Mouse (Mus musculus) left cerebral cortex, postnatal 25 days (tissue): ENCODE data around the gene Oxgr1. TPM values are rescaled to one million over a fixed set of nuclear protein-coding genes. Genes with fewer than 3 reads are reported as not detected.

ENCODE experiments used
- DNase-seq, 2 experiments: peaks; one replicate each; pipeline ENCODE4 v3.0.0; 2022; ENCODE audit warnings: low spot score in 2 of 2, mixed read lengths in 1 of 2
- intact Hi-C: fragments of 180-260 bp; cut with DNase I; formaldehyde crosslinking; loops from one replicate; pipeline ENCODE4 v1.15.1; 2025
- total RNA-seq, 2 experiments: library from RNA; stranded (reverse); gene quantifications; 2 replicates each; pipeline ENCODE4 v1.2.3; 2021

Oxgr1 gene
- total RNA-seq = under 1 TPM in 1 of 2 experiments, not detected in 1; 0.16 TPM

- intact Hi-C loops = no loop called here
- DNase-seq = no peak
Observed at GRCm38 (mm10) chr14:120042187-120042820, at the start of gene Oxgr1. Gene Oxgr1, minus strand, starts transcription at chr14:120042435.

GRCm38 (mm10) chr14:120090401-120090800 lies 48.2 kb upstream of the Oxgr1 start:
- DNase-seq = no peak
- intact Hi-C loops = no loop called here

GRCm38 (mm10) chr14:120089649-120090360 lies 47.6 kb upstream of the Oxgr1 start:
- DNase-seq = no peak
- intact Hi-C loops = no loop called here

- no peak for DNase-seq
- intact Hi-C loops = no loop called here
Observed at GRCm38 (mm10) chr14:120089006-120089648, 46.9 kb upstream of the Oxgr1 start.

- intact Hi-C loops = no loop called here
- peak in 1 of 2 experiments; percentile 11 for DNase-seq
Observed at GRCm38 (mm10) chr14:120084084-120084667, 41.9 kb upstream of the Oxgr1 start.

- intact Hi-C loops = loop anchor here (2.0 to 10.0 kb wide), 6 partner anchors 61 to 689 kb away; partner anchors contain the start of gene Rap2a
- peak; percentile 46 to 70 for DNase-seq
Observed at GRCm38 (mm10) chr14:120076192-120076591, 34.0 kb upstream of the Oxgr1 start.

GRCm38 (mm10) chr14:120075746-120076145 lies 33.5 kb upstream of the Oxgr1 start:
- DNase-seq = no peak

GRCm38 (mm10) chr14:120074231-120074630 lies 32.0 kb upstream of the Oxgr1 start:
- DNase-seq = no peak
- intact Hi-C loops = loop anchor here (10.0 kb wide), 1 partner anchor 691 kb away; no protein-coding TSS in a partner anchor

More at GRCm38 (mm10) chr14:120075746-120076145, 33.5 kb upstream of the Oxgr1 start:
- intact Hi-C loops = loop anchor here (2.0 to 10.0 kb wide), 6 partner anchors 61 to 689 kb away; partner anchors contain the start of gene Rap2a

GRCm38 (mm10) chr14:120061096-120061495 lies 18.9 kb upstream of the Oxgr1 start:
- intact Hi-C loops = loop anchor here (2.0 kb wide), 2 partner anchors 948 to 1020 kb away; no protein-coding TSS in a partner anchor
- DNase-seq = peak; percentile 61 to 71

GRCm38 (mm10) chr14:120033454-120033853 lies 8.8 kb downstream of the Oxgr1 start:
- no peak for DNase-seq
- intact Hi-C loops = no loop called here

GRCm38 (mm10) chr14:120019948-120020347 lies 22.3 kb downstream of the Oxgr1 start:
- intact Hi-C loops = loop anchor here (2.0 kb wide), 1 partner anchor 47 kb away; no protein-coding TSS in a partner anchor
- no peak for DNase-seq

- intact Hi-C loops = loop anchor here (5.0 kb wide), 1 partner anchor 898 kb away; no protein-coding TSS in a partner anchor
- DNase-seq = no peak
Observed at GRCm38 (mm10) chr14:120009969-120010872, 32.0 kb downstream of the Oxgr1 start.

GRCm38 (mm10) chr14:120005153-120005552 lies 37.1 kb downstream of the Oxgr1 start:
- peak; percentile 8 to 53 for DNase-seq
- intact Hi-C loops = loop anchor here (5.0 kb wide), 1 partner anchor 893 kb away; no protein-coding TSS in a partner anchor

GRCm38 (mm10) chr14:120003661-120004060 lies 38.6 kb downstream of the Oxgr1 start:
- intact Hi-C loops = no loop called here
- no peak for DNase-seq

GRCm38 (mm10) chr14:120002673-120003072 lies 39.6 kb downstream of the Oxgr1 start:
- DNase-seq = peak in 1 of 2 experiments; percentile 24
- intact Hi-C loops = no loop called here

GRCm38 (mm10) chr14:119989651-119990050 lies 52.6 kb downstream of the Oxgr1 start:
- intact Hi-C loops = no loop called here
- DNase-seq = no peak

- intact Hi-C loops = no loop called here
- DNase-seq = peak in 1 of 2 experiments; percentile 15
Observed at GRCm38 (mm10) chr14:119988937-119989645, 53.1 kb downstream of the Oxgr1 start.

GRCm38 (mm10) chr14:119987257-119987656 lies 55.0 kb downstream of the Oxgr1 start:
- DNase-seq = no peak
- intact Hi-C loops = no loop called here
